Mouse (Mus musculus) CH12.LX (cell line): Measurements from ENCODE around the gene Acsl6. TPM values are rescaled to one million over a fixed set of nuclear protein-coding genes. Genes with fewer than 3 reads are reported as not detected.

Experiments
- DNase-seq: peaks from one replicate; pipeline ENCODE4 v3.0.0-alpha.2; 2013; ENCODE audit errors: extremely low read depth
- H3K27ac ChIP-seq: 2 replicates; pipeline ENCODE4 v1.5.1; 2012; ENCODE audit warnings: low read depth, mild to moderate bottlenecking, control low read depth, moderate library complexity; ENCODE audit not compliant: insufficient read depth
- H3K27me3 ChIP-seq: replicated peaks from 2 replicates; pipeline ENCODE3; 2012; ENCODE audit warnings: inconsistent platforms
- H3K36me3 ChIP-seq, 2 experiments: replicated peaks in 1 of 2; 2 replicates each; pipeline versions ENCODE3 to v1.6.1; 2012; ENCODE audit warnings: inconsistent platforms in 1 of 2, low read length in 1 of 2, mild to moderate bottlenecking in 1 of 2, mixed read lengths in 1 of 2, moderate library complexity in 1 of 2; ENCODE audit not compliant: control insufficient read depth in 1 of 2, insufficient read depth in 1 of 2
- H3K4me1 ChIP-seq, 2 experiments: 2 replicates each; pipeline ENCODE4 v1.6.1; 2012; ENCODE audit warnings: inconsistent platforms in 1 of 2, moderate library complexity in 1 of 2; ENCODE audit not compliant: insufficient read depth in 2 of 2, control insufficient read depth in 1 of 2
- H3K4me2 ChIP-seq: 2 replicates; pipeline ENCODE4 v1.6.1; 2012; ENCODE audit warnings: low read depth, mild to moderate bottlenecking, control low read depth; ENCODE audit not compliant: poor library complexity, insufficient read depth, severe bottlenecking
- H3K4me3 ChIP-seq, 3 experiments: fragments of 150-350 bp in 1 of 3; sonication (generic) in 1 of 3; replicated peaks in 1 of 3; 2 replicates each; pipeline versions ENCODE3 to v1.5.1; 2011 to 2012; ENCODE audit warnings: low read depth in 2 of 3, low read length in 2 of 3, mild to moderate bottlenecking in 2 of 3, moderate library complexity in 2 of 3, control low read depth in 1 of 3, improper control_type of control experiment in 1 of 3, inconsistent platforms in 1 of 3, mixed read lengths in 1 of 3; ENCODE audit not compliant: poor library complexity in 1 of 3
- H3K79me2 ChIP-seq: replicated peaks from 2 replicates; pipeline ENCODE4 v1.6.1; 2012; ENCODE audit warnings: mild to moderate bottlenecking, moderate library complexity; ENCODE audit not compliant: control insufficient read depth, poor library complexity, insufficient read depth, severe bottlenecking; ENCODE audit errors: extremely low read depth
- H3K9ac ChIP-seq: 2 replicates; pipeline ENCODE4 v1.6.1; 2012; ENCODE audit warnings: low read depth, mild to moderate bottlenecking, control low read depth, moderate library complexity; ENCODE audit not compliant: insufficient read depth
- H3K9me3 ChIP-seq: replicated peaks from 2 replicates; pipeline ENCODE3; 2012; ENCODE audit warnings: low read length, inconsistent platforms, mixed read lengths
- BHLHE40 ChIP-seq: IDR thresholded peaks from 2 replicates; pipeline ENCODE4 v1.6.1; 2011; ENCODE audit warnings: mild to moderate bottlenecking, low read depth, low read length, improper control_type of control experiment
- CHD1 ChIP-seq: IDR thresholded peaks from 2 replicates; pipeline ENCODE4 v1.6.1; 2012; ENCODE audit warnings: low read depth, low read length, improper control_type of control experiment, inconsistent platforms
- CHD2 ChIP-seq: IDR thresholded peaks from 2 replicates; pipeline ENCODE4 v1.6.1; 2011; ENCODE audit warnings: low read length, improper control_type of control experiment
- CTCF ChIP-seq, 2 experiments: IDR thresholded peaks in 1 of 2; conservative IDR thresholded peaks in 1 of 2; 2 replicates each; pipeline ENCODE4 v1.5.1; 2011 to 2012; ENCODE audit warnings: low read depth in 2 of 2, low read length in 2 of 2, improper control_type of control experiment in 1 of 2, inconsistent platforms in 1 of 2, mild to moderate bottlenecking in 1 of 2, moderate library complexity in 1 of 2
- E2F4 ChIP-seq: IDR thresholded peaks from 2 replicates; pipeline ENCODE4 v1.6.1; 2011; ENCODE audit warnings: low read depth, low read length, improper control_type of control experiment; ENCODE audit not compliant: insufficient replicate concordance
- ELF1 ChIP-seq: IDR thresholded peaks from 2 replicates; pipeline ENCODE4 v1.6.1; 2014; ENCODE audit warnings: low read depth, mild to moderate bottlenecking, inconsistent platforms, low read length, improper control_type of control experiment
- EP300 ChIP-seq: IDR thresholded peaks from 2 replicates; pipeline ENCODE4 v1.6.1; 2011; ENCODE audit warnings: low read length, improper control_type of control experiment
- ETS1 ChIP-seq: conservative IDR thresholded peaks from 2 replicates; pipeline ENCODE4 v1.6.1; 2012; ENCODE audit warnings: low read depth, mild to moderate bottlenecking, inconsistent platforms, low read length, improper control_type of control experiment, moderate library complexity
- GABPA ChIP-seq: IDR thresholded peaks from 2 replicates; pipeline ENCODE4 v1.6.1; 2012; ENCODE audit warnings: low read depth, low read length, improper control_type of control experiment, inconsistent platforms; ENCODE audit not compliant: insufficient replicate concordance
- HCFC1 ChIP-seq: IDR thresholded peaks from 2 replicates; pipeline ENCODE4 v1.6.1; 2012; ENCODE audit warnings: low read depth, mild to moderate bottlenecking, inconsistent platforms, low read length, improper control_type of control experiment
- IRF4 ChIP-seq: IDR thresholded peaks from 2 replicates; pipeline ENCODE4 v1.6.1; 2014; ENCODE audit warnings: low read depth, mild to moderate bottlenecking, inconsistent platforms, low read length, improper control_type of control experiment
- KAT2A ChIP-seq: IDR thresholded peaks from 2 replicates; pipeline ENCODE4 v1.6.1; 2012; ENCODE audit warnings: low read length, improper control_type of control experiment, inconsistent platforms; ENCODE audit not compliant: insufficient replicate concordance
- MAX ChIP-seq: IDR thresholded peaks from 2 replicates; pipeline ENCODE4 v1.6.1; 2011; ENCODE audit warnings: low read length, improper control_type of control experiment
- MAZ ChIP-seq: IDR thresholded peaks from 2 replicates; pipeline ENCODE4 v1.6.1; 2012; ENCODE audit warnings: low read depth, mild to moderate bottlenecking, inconsistent platforms, low read length, improper control_type of control experiment, moderate library complexity
- MXI1 ChIP-seq: IDR thresholded peaks from 2 replicates; pipeline ENCODE4 v1.6.1; 2011; ENCODE audit warnings: mild to moderate bottlenecking, low read depth, low read length, improper control_type of control experiment
- MYC ChIP-seq: IDR thresholded peaks from 2 replicates; pipeline ENCODE4 v1.6.1; 2011; ENCODE audit warnings: low read depth, mild to moderate bottlenecking, improper control_type of control experiment, low read length
- NELFE ChIP-seq: IDR thresholded peaks from 2 replicates; pipeline ENCODE4 v1.6.1; 2011; ENCODE audit warnings: low read depth, low read length, improper control_type of control experiment
- NRF1 ChIP-seq: IDR thresholded peaks from 2 replicates; pipeline ENCODE4 v1.6.1; 2014; ENCODE audit warnings: low read depth, mild to moderate bottlenecking, inconsistent platforms, low read length, improper control_type of control experiment, moderate library complexity
- PAX5 ChIP-seq: IDR thresholded peaks from 2 replicates; pipeline ENCODE4 v1.6.1; 2012; ENCODE audit warnings: low read length, inconsistent platforms, mixed read lengths
- POLR2A ChIP-seq: IDR thresholded peaks from 2 replicates; pipeline ENCODE4 v1.6.1; 2011; ENCODE audit warnings: low read depth, mild to moderate bottlenecking, improper control_type of control experiment, low read length
- POLR2AphosphoS2 ChIP-seq: IDR thresholded peaks from 2 replicates; pipeline ENCODE4 v1.6.1; 2011; ENCODE audit warnings: low read depth, low read length, improper control_type of control experiment
- RCOR1 ChIP-seq: conservative IDR thresholded peaks from 2 replicates; pipeline ENCODE4 v1.6.1; 2012; ENCODE audit warnings: low read depth, mild to moderate bottlenecking, inconsistent platforms, low read length, improper control_type of control experiment
- SIN3A ChIP-seq: IDR thresholded peaks from 2 replicates; pipeline ENCODE4 v1.6.1; 2012; ENCODE audit warnings: low read length, improper control_type of control experiment, inconsistent platforms
- TCF12 ChIP-seq: IDR thresholded peaks from 2 replicates; pipeline ENCODE4 v1.6.1; 2014; ENCODE audit warnings: low read depth, mild to moderate bottlenecking, inconsistent platforms, low read length, improper control_type of control experiment
- UBTF ChIP-seq: IDR thresholded peaks from 2 replicates; pipeline ENCODE4 v1.6.1; 2012; ENCODE audit warnings: low read depth, mild to moderate bottlenecking, inconsistent platforms, low read length, improper control_type of control experiment, moderate library complexity
- USF1 ChIP-seq: IDR thresholded peaks from 2 replicates; pipeline ENCODE4 v1.6.1; 2014; ENCODE audit warnings: low read depth, mild to moderate bottlenecking, inconsistent platforms, low read length, improper control_type of control experiment
- USF2 ChIP-seq: conservative IDR thresholded peaks from 2 replicates; pipeline ENCODE4 v1.6.1; 2011; ENCODE audit warnings: low read depth, low read length, improper control_type of control experiment
- ZKSCAN1 ChIP-seq: IDR thresholded peaks from 2 replicates; pipeline ENCODE4 v1.6.1; 2012; ENCODE audit warnings: low read depth, inconsistent platforms, low read length, improper control_type of control experiment, borderline replicate concordance
- ZNF384 ChIP-seq: IDR thresholded peaks from 2 replicates; pipeline ENCODE4 v1.6.1; 2012; ENCODE audit warnings: low read depth, low read length, improper control_type of control experiment, inconsistent platforms
- dilution Hi-C: fragments of 300-500 bp; cut with MboI; formaldehyde crosslinking; loops from 2 replicates; pipeline ENCODE4 v1.14.3; 2020; ENCODE audit warnings: low sequenced_read_pairs; ENCODE audit not compliant: extremely low pct_unique_long_range_greater_than_20kb, extremely low pct_ligation_motif_present
- in situ Hi-C: fragments of 300-500 bp; cut with MboI; formaldehyde crosslinking; loops from 3 replicates; pipeline ENCODE4 v1.14.3; 2019; ENCODE audit warnings: low sequenced_read_pairs, low pct_ligation_motif_present, low pct_unique_long_range_greater_than_20kb, mixed read lengths
- polyA plus RNA-seq: library from polyadenylated mRNA; unstranded; fragments of >175 nt; gene quantifications from 2 replicates; pipeline ENCODE4 v1.2.1, GENCODE M21; 2012; ENCODE audit warnings: low read depth; ENCODE audit not compliant: insufficient read length
- total RNA-seq, 2 experiments: library from RNA; depleted of rRNA; stranded (reverse); fragments of 300-350 nt in 1 of 2; fragments of >200 nt in 1 of 2; gene quantifications; 2 replicates each; pipeline ENCODE4 v1.2.3; 2012 to 2014

The Acsl6 gene
- total and polyA plus RNA-seq, 3 experiments, result 74.1 to 222 (median 96.9) TPM

DNA sequence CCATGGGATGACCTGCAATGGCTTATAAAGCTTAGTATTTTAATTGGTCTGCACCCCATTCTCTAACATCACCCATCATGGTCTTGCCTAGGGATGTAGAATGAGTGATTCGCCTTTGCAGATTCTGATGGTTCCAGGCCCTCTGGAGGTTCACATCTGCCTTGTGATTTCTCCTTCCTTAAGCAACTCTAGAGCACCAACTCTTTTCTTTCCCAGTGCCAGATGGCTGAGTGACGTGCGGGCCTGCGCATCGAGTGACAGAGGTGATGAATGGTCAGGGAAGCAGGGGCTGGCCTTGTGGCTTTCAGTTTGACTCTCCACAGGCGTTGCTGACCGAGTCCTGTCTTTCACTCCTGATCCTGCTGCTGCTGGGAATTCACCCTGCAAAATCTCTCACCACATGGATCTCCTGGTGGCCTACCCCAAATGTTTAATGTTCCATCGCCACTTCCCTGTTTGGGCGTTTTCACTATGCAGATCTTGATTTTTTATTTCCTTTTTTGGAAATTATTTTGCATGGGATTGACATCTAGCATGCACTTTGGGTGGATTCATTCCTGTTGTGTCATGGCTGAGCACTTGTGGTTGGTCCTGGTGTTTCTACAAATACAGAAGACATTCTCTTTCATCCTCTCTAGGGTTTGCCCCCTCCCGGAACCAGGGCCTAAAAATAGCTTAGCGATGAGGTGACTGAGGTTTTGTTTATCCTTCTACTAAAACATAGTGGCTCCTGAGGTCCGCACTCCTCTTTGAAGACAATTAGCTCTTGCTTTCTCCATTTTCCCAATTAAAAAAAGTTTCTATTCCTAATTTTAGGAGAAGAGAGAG is 9.4 kb upstream of the Acsl6 start (continued):
- TF ChIP-seq MXI1, result no peak; the same call in 1 of the 2 replicates
- TF ChIP-seq MYC, result peak; percentile 76; the same call in 1 of the 2 replicates
- no peak for TF ChIP-seq UBTF
- peak; percentile 99 for TF ChIP-seq RCOR1
- TF ChIP-seq TCF12, result peak; percentile 99
- peak; percentile 45 for TF ChIP-seq SIN3A
- peak; percentile 31; the same call in 1 of the 2 replicates for TF ChIP-seq POLR2A
- TF ChIP-seq E2F4, result no peak
- peak; percentile 80 for TF ChIP-seq NRF1
- peak; percentile 98 for TF ChIP-seq EP300

DNA sequence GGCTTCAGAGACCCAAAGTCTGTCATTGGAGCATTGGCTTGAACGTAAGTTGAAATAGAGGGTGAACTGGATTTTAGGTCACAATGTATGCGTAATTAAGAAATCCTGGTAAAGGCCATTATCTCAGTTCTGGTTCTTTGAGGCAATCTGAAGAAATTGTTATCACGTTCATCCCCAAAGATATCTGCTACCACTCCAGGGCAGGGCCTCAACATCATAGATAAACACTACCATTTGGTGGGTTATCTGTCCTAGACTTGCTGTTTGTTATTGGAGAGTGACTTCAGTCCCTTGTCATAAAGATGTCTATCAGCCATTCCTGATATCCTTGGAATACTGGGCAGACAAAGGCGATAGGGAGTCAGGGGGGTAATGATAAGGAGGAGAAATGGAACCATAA is 7.6 kb upstream of the Acsl6 start:
- peaks cover 5% of the 10 kb centered on the region for H3K9me3 ChIP-seq
- TF ChIP-seq NELFE, result no peak
- TF ChIP-seq EP300, result no peak
- TF ChIP-seq NRF1, result no peak
- TF ChIP-seq BHLHE40, result no peak
- no peak for TF ChIP-seq PAX5
- TF ChIP-seq CTCF (conservative IDR thresholded peaks at IDR 0.05 in 1 of 2, IDR thresholded peaks at IDR 0.05 in 1 of 2; ENCODE audit: low read depth in 2 of 2, low read length in 2 of 2), result no peak
- no peak for TF ChIP-seq USF1
- no peak for TF ChIP-seq MAX
- no peak for TF ChIP-seq MAZ
- no peak for TF ChIP-seq UBTF
- in situ Hi-C loops, result no loop called here

GRCm38 (mm10) chr11:54296734-54297133 is 6.9 kb upstream of the Acsl6 start:
- Histone ChIP-seq H3K36me3 (no peaks in the 10 kb centered on the region), H3K27ac (peak overlapping the region; percentile 63; the same call in 1 of the 2 replicates), H3K27me3 (no peaks in the 10 kb centered on the region), H3K4me2 (0 out of 2 replicates have a peak overlapping the region, but pooled peaks have one; percentile 47), H3K4me1 (peaks cover 42 to 84% of the 10 kb centered on the region in 2 experiments), H3K4me3 (no peak overlapping the region), H3K79me2 (no peaks in the 10 kb centered on the region), H3K9ac (no peak overlapping the region), H3K9me3 (peaks cover 5% of the 10 kb centered on the region)
- in situ Hi-C loops, result no loop called here
- DNase-seq, result peak; percentile 46
- dilution Hi-C loops, result no loop called here
- TF ChIP-seq PAX5, result no peak
- no peak for TF ChIP-seq NELFE
- TF ChIP-seq MYC, result peak; percentile 53; the same call in 1 of the 2 replicates
- peak; percentile 58; the same call in 1 of the 2 replicates for TF ChIP-seq CHD2
- TF ChIP-seq IRF4, result peak; percentile 67
- TF ChIP-seq ZKSCAN1, result no peak
- TF ChIP-seq ELF1, result no peak
- no peak for TF ChIP-seq POLR2AphosphoS2
- no peak for TF ChIP-seq KAT2A
- no peak; the same call in 1 of the 2 replicates for TF ChIP-seq CHD1
- peak; percentile 49; the same call in 1 of the 2 replicates for TF ChIP-seq MAZ
- TF ChIP-seq USF2, result no peak
- no peak for TF ChIP-seq GABPA
- TF ChIP-seq HCFC1, result no peak
- peak; percentile 74 for TF ChIP-seq ETS1
- 0 out of 2 replicates have a peak, but pooled peaks have one; percentile 63 for TF ChIP-seq RCOR1
- TF ChIP-seq ZNF384, result peak; percentile 95

More for the DNA sequence above, 7.6 kb upstream of the Acsl6 start:
- Histone ChIP-seq H3K27me3 (no peaks in the 10 kb centered on the region), H3K36me3 (no peaks in the 10 kb centered on the region), H3K27ac (peak overlapping the region; percentile 63; the same call in 1 of the 2 replicates), H3K9ac (no peak overlapping the region), H3K79me2 (no peaks in the 10 kb centered on the region), H3K4me2 (no peak overlapping the region), H3K4me1 (peaks cover 42 to 87% of the 10 kb centered on the region in 2 experiments), H3K4me3 (no peak overlapping the region)
- dilution Hi-C loops, result no loop called here
- DNase-seq, result no peak
